Mouse (Mus musculus) heart, embryonic 10.5 days (tissue): ENCODE results near the gene Ank3. TPM values are rescaled to one million over a fixed set of nuclear protein-coding genes. Genes with fewer than 3 reads are reported as not detected.
A peak's percentile ranks its signal among the peaks of the same experiment; 100 is the strongest.

Source experiments
- DNase-seq: peaks from one replicate; pipeline ENCODE4 v3.0.0-alpha.2; 2017; ENCODE audit warnings: low spot score
- H3K27ac ChIP-seq: fragments of 300-500 bp; sonication (generic); 2 replicates; pipeline ENCODE4 v1.5.1; 2016; ENCODE audit warnings: mild to moderate bottlenecking
- H3K27me3 ChIP-seq: fragments of 300-500 bp; sonication (generic); 2 replicates; pipeline ENCODE4 v1.6.1; 2016; ENCODE audit warnings: mild to moderate bottlenecking; ENCODE audit not compliant: poor library complexity, insufficient read depth, severe bottlenecking
- H3K36me3 ChIP-seq: fragments of 300-500 bp; sonication (generic); 2 replicates; pipeline ENCODE4 v1.6.1; 2016; ENCODE audit warnings: mild to moderate bottlenecking, moderate library complexity
- H3K4me1 ChIP-seq: fragments of 300-500 bp; sonication (generic); 2 replicates; pipeline ENCODE4 v1.6.1; 2016; ENCODE audit warnings: mild to moderate bottlenecking
- H3K4me3 ChIP-seq: fragments of 300-500 bp; sonication (generic); 2 replicates; pipeline ENCODE4 v1.5.1; 2016; ENCODE audit warnings: mild to moderate bottlenecking, moderate library complexity
- H3K9me3 ChIP-seq: fragments of 300-500 bp; sonication (generic); 2 replicates; pipeline ENCODE4 v1.6.1; 2016; ENCODE audit warnings: mild to moderate bottlenecking, moderate library complexity
- WGBS: fragments of 180-500 bp; shearing (Covaris S2); methylation state at CpG from one replicate; pipeline ENCODE4 v1.1.7; 2016; 5-methylcytosine and 5-hydroxymethylcytosine counted together
- polyA plus RNA-seq: library from polyadenylated mRNA; unstranded; fragments of >200 nt; fragmentation: Nextera tagmentation; extraction: Ambion mirVana; gene quantifications from 2 replicates; pipeline ENCODE4 v1.2.1, GENCODE M21; 2016

Ank3 gene
- polyA plus RNA-seq, 1 experiment from 2014 or later = 54.8 TPM

- no peaks in the 10 kb centered on the region for H3K9me3 ChIP-seq
- H3K4me1 ChIP-seq = no peaks in the 10 kb centered on the region; the same call in 1 of the 2 replicates
- H3K27me3 ChIP-seq = no peaks in the 10 kb centered on the region
- H3K36me3 ChIP-seq = peaks cover 52% of the 10 kb centered on the region
- WGBS = 92% methylated on average over 8 of the region's 8 CpGs
- no peak overlapping the region for H3K4me3 ChIP-seq
- no peak overlapping the region for H3K27ac ChIP-seq
- no peak for DNase-seq
These were observed 456.1 kb downstream of the Ank3 start for GRCm38 (mm10) chr10:69854587-69855185.

GRCm38 (mm10) chr10:69858011-69858410 lies 459.4 kb downstream of the Ank3 start:
- DNase-seq = no peak
- H3K4me3 ChIP-seq = no peak overlapping the region
- no peaks in the 10 kb centered on the region for H3K27me3 ChIP-seq
- WGBS = 86% methylated on average over 9 of the region's 9 CpGs
- peaks cover 4% of the 10 kb centered on the region for H3K4me1 ChIP-seq
- H3K27ac ChIP-seq = no peak overlapping the region
- peaks cover 38% of the 10 kb centered on the region; the same call in 1 of the 2 replicates for H3K36me3 ChIP-seq
- no peaks in the 10 kb centered on the region for H3K9me3 ChIP-seq

- H3K4me3 ChIP-seq = no peak overlapping the region
- peaks cover 5% of the 10 kb centered on the region for H3K4me1 ChIP-seq
- WGBS = 58% methylated on average over 4 of the region's 4 CpGs
- no peaks in the 10 kb centered on the region for H3K27me3 ChIP-seq
- no peaks in the 10 kb centered on the region for H3K9me3 ChIP-seq
- DNase-seq = no peak
- H3K27ac ChIP-seq = no peak overlapping the region
- H3K36me3 ChIP-seq = peaks cover 30% of the 10 kb centered on the region; the same call in 1 of the 2 replicates
These were observed 460.5 kb downstream of the Ank3 start for GRCm38 (mm10) chr10:69858897-69859605.

GRCm38 (mm10) chr10:69859848-69860479 lies 461.4 kb downstream of the Ank3 start:
- no peak overlapping the region for H3K27ac ChIP-seq
- peaks cover 21% of the 10 kb centered on the region; the same call in 1 of the 2 replicates for H3K36me3 ChIP-seq
- 87% methylated on average over 7 of the region's 7 CpGs for WGBS
- no peak for DNase-seq
- H3K4me3 ChIP-seq = no peak overlapping the region
- H3K4me1 ChIP-seq = peaks cover 5% of the 10 kb centered on the region
- no peaks in the 10 kb centered on the region for H3K27me3 ChIP-seq
- H3K9me3 ChIP-seq = no peaks in the 10 kb centered on the region

GRCm38 (mm10) chr10:69862829-69863228 lies 464.3 kb downstream of the Ank3 start:
- Histone ChIP-seq H3K36me3 (0 out of 2 replicates have a peak, but pooled peaks cover 9% of the 10 kb centered on the region), H3K27me3 (no peaks in the 10 kb centered on the region), H3K4me3 (no peak overlapping the region), H3K4me1 (peaks cover 5% of the 10 kb centered on the region), H3K27ac (peak overlapping the region; percentile 47; the same call in 1 of the 2 replicates), H3K9me3 (no peaks in the 10 kb centered on the region)
- 32% methylated on average over 8 of the region's 8 CpGs for WGBS
- no peak for DNase-seq

- DNase-seq = no peak
- peaks cover 57% of the 10 kb centered on the region for H3K36me3 ChIP-seq
- H3K4me1 ChIP-seq = no peaks in the 10 kb centered on the region
- H3K9me3 ChIP-seq = no peaks in the 10 kb centered on the region
- no peak overlapping the region for H3K27ac ChIP-seq
- no peak overlapping the region for H3K4me3 ChIP-seq
- WGBS = 16% methylated on average over 5 of the region's 5 CpGs
- no peaks in the 10 kb centered on the region for H3K27me3 ChIP-seq
These were observed 471.8 kb downstream of the Ank3 start for GRCm38 (mm10) chr10:69870348-69870747.

- H3K4me1 ChIP-seq = no peaks in the 10 kb centered on the region
- no peak for DNase-seq
- H3K4me3 ChIP-seq = no peak overlapping the region
- no peaks in the 10 kb centered on the region for H3K27me3 ChIP-seq
- 90% methylated on average over 14 of the region's 14 CpGs for WGBS
- H3K36me3 ChIP-seq = peaks cover 62% of the 10 kb centered on the region
- no peak overlapping the region for H3K27ac ChIP-seq
- no peaks in the 10 kb centered on the region for H3K9me3 ChIP-seq
These were observed 472.4 kb downstream of the Ank3 start for GRCm38 (mm10) chr10:69870947-69871346.

- no peak for DNase-seq
- no peaks in the 10 kb centered on the region for H3K4me1 ChIP-seq
These were observed 473.7 kb downstream of the Ank3 start for GRCm38 (mm10) chr10:69872182-69872741.

GRCm38 (mm10) chr10:69872892-69873291 lies 474.3 kb downstream of the Ank3 start:
- Histone ChIP-seq H3K9me3 (no peaks in the 10 kb centered on the region), H3K4me1 (no peaks in the 10 kb centered on the region), H3K27me3 (no peaks in the 10 kb centered on the region), H3K36me3 (peaks cover 65% of the 10 kb centered on the region), H3K4me3 (no peak overlapping the region), H3K27ac (0 out of 2 replicates have a peak overlapping the region, but pooled peaks have one; percentile 12)
- 80% methylated on average over 5 of the region's 5 CpGs for WGBS
- no peak for DNase-seq

More at GRCm38 (mm10) chr10:69872182-69872741, 473.7 kb downstream of the Ank3 start:
- WGBS = 62% methylated on average over 10 of the region's 10 CpGs
- Histone ChIP-seq H3K27me3 (no peaks in the 10 kb centered on the region), H3K4me3 (no peak overlapping the region), H3K36me3 (peaks cover 63% of the 10 kb centered on the region), H3K27ac (peak overlapping the region; percentile 31; the same call in 1 of the 2 replicates), H3K9me3 (no peaks in the 10 kb centered on the region)

- WGBS = 87% methylated on average over 14 of the region's 14 CpGs
- DNase-seq = no peak
These were observed 476.2 kb downstream of the Ank3 start for GRCm38 (mm10) chr10:69874806-69875205.

GRCm38 (mm10) chr10:69883935-69884680 lies 485.5 kb downstream of the Ank3 start:
- Histone ChIP-seq H3K4me3 (no peak overlapping the region), H3K4me1 (peaks cover 14% of the 10 kb centered on the region; the same call in 1 of the 2 replicates), H3K27me3 (no peaks in the 10 kb centered on the region), H3K9me3 (no peaks in the 10 kb centered on the region), H3K36me3 (peaks cover 71% of the 10 kb centered on the region), H3K27ac (no peak overlapping the region)
- DNase-seq = no peak
- WGBS = 94% methylated on average over 4 of the region's 4 CpGs

More at GRCm38 (mm10) chr10:69874806-69875205, 476.2 kb downstream of the Ank3 start:
- Histone ChIP-seq H3K9me3 (no peaks in the 10 kb centered on the region), H3K27me3 (no peaks in the 10 kb centered on the region), H3K36me3 (peaks cover 69% of the 10 kb centered on the region), H3K4me1 (no peaks in the 10 kb centered on the region), H3K27ac (no peak overlapping the region), H3K4me3 (no peak overlapping the region)

GRCm38 (mm10) chr10:69888399-69888798 lies 489.8 kb downstream of the Ank3 start:
- H3K4me1 ChIP-seq = peaks cover 19% of the 10 kb centered on the region; the same call in 1 of the 2 replicates
- H3K27me3 ChIP-seq = no peaks in the 10 kb centered on the region
- H3K4me3 ChIP-seq = 0 out of 2 replicates have a peak overlapping the region, but pooled peaks have one; percentile 31
- WGBS = 16% methylated on average over 4 of the region's 4 CpGs
- DNase-seq = no peak
- peak overlapping the region; percentile 80 for H3K27ac ChIP-seq
- H3K9me3 ChIP-seq = no peaks in the 10 kb centered on the region
- H3K36me3 ChIP-seq = peaks cover 52% of the 10 kb centered on the region
